Mouse (Mus musculus) G1E (cell line): Measurements from ENCODE around the gene Pds5a.

ENCODE experiments used
- CTCF ChIP-seq: IDR thresholded peaks from 2 replicates; pipeline ENCODE4 v1.5.1; 2012; ENCODE audit warnings: low read depth, low read length, inconsistent platforms, mixed read lengths
- POLR2AphosphoS5 ChIP-seq: IDR thresholded peaks from 2 replicates; pipeline ENCODE4 v1.6.1; 2012; ENCODE audit warnings: low read depth, low read length, inconsistent platforms; ENCODE audit not compliant: insufficient replicate concordance

DNA sequence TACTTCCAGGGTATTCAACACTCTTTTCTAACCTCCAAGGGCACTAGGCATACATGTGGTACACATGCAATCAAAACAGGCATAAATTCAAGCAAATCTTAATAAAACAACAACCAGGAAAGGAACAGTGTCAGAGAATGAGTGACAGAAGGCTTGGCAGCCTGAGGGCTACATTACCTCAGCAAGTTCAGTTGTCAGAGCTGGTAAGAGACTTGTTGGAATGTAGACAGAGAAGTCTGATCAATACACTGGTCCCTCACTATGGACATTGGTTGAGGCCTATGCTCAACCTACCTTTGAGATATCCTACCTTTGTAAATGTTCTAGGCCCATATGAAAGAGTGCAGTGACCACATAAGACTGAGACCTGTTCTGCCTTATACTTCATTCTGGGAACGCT is 91.3 kb downstream of the Pds5a start:
- TF ChIP-seq CTCF, result no peak
- TF ChIP-seq POLR2AphosphoS5, result no peak
